Mouse (Mus musculus): ENCODE data around the gene Ift52. TPM values are rescaled to one million over a fixed set of nuclear protein-coding genes. Genes with fewer than 3 reads are reported as not detected.

Gene Ift52
- polyA plus RNA-seq, 1 experiment from 2014 or later = 50.2 TPM

DNA sequence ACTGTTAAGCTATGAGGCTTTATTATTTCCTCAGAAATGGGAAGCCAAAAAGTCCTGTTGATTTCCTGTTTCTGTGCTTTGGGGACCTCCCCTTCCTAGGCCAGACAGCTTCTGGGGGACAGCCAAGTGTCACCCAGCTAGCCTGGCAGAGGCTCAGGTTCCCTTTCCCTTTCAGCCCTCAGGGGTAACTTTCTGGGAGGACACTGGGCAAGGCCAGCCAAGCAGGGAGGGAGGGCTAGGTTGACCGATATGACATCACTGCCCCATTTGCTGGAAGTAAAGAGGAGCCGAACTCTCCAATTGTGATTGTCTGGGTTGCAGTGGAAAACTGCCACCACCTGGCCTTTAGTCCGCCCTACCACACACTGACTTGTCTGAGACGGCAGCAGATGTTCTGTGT, 41.2 kb upstream of the Ift52 start:
- no peak for DNase-seq
- no peak overlapping the region for H3K27ac ChIP-seq (replicated peaks; ENCODE audit: low read depth, low read length)
- no peak for ATAC-seq (ENCODE audit: low FRiP score, low TSS enrichment)
- no peaks in the 10 kb centered on the region for H3K9me3 ChIP-seq (ENCODE audit: control insufficient read depth, low read length)
- no peaks in the 10 kb centered on the region for H3K27me3 ChIP-seq (ENCODE audit: control insufficient read depth, insufficient read depth, low read length)
- H3K4me2 ChIP-seq (ENCODE audit: low read length) = no peak overlapping the region
- H3K36me3 ChIP-seq (ENCODE audit: control insufficient read depth, insufficient read depth, low read length) = no peaks in the 10 kb centered on the region
- H3K4me1 ChIP-seq (ENCODE audit: control insufficient read depth, insufficient read depth, low read length) = peaks cover 6% of the 10 kb centered on the region; the same call in 1 of the 2 replicates
- H3K9ac ChIP-seq (replicated peaks; ENCODE audit: low read length) = no peak overlapping the region
- WGBS = 76% methylated on average over 4 of the region's 4 CpGs
- H3K4me3 ChIP-seq (replicated peaks; ENCODE audit: low read depth, low read length) = no peak overlapping the region

DNA sequence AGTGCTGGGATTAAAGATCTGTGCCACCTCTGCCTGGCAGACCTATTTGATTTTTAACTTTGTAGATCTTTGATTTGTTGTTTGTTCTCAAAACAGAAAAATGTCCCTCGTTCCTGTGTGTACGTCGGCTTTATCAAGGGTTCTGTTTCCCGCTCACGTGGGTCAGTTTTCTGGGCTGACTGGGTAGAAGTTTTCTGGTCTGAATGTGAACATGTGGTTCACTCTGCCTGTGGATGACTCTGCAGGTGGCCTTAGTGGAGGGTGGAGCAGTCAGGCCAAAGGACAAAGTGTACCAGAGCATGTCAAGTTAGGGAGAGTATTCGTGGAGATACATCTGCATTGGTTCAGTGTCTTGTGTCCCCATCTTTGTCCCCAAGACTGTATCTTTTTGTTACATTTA, 32.8 kb upstream of the Ift52 start:
- H3K27me3 ChIP-seq (ENCODE audit: control insufficient read depth, insufficient read depth, low read length) = no peaks in the 10 kb centered on the region
- no peak overlapping the region for H3K27ac ChIP-seq (replicated peaks; ENCODE audit: low read depth, low read length)
- no peak overlapping the region for H3K4me3 ChIP-seq (replicated peaks; ENCODE audit: low read depth, low read length)
- no peaks in the 10 kb centered on the region for H3K4me1 ChIP-seq (ENCODE audit: control insufficient read depth, insufficient read depth, low read length)
- H3K36me3 ChIP-seq (ENCODE audit: control insufficient read depth, insufficient read depth, low read length) = no peaks in the 10 kb centered on the region
- no peak overlapping the region for H3K4me2 ChIP-seq (ENCODE audit: low read length)
- WGBS = 90% methylated on average over 6 of the region's 6 CpGs
- DNase-seq (no peak), ATAC-seq (ENCODE audit: low FRiP score, low TSS enrichment) (no peak)
- H3K9ac ChIP-seq (replicated peaks; ENCODE audit: low read length) = no peak overlapping the region
- no peaks in the 10 kb centered on the region for H3K9me3 ChIP-seq (ENCODE audit: control insufficient read depth, low read length)

DNA sequence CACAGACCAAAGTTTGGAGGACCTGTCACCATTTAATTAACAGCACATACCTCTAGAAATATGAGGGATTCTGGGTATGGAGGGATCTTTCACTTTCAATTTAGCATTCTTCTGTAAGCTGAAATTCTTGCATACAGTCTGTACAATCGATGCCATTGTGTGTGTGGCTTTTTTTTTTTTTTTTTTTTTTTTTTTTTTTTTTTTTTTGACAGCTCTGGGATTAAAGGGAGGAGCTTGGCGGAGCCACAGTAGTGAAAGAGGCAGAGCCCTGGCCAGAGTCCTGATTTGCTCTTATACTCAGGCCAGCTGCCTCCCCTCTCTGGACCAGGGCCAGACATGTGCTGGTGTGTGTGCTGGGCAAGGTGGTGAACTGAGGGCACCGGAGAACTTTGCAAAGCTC, 31.2 kb upstream of the Ift52 start:
- 39% methylated on average over 3 of the region's 3 CpGs for WGBS
- H3K9ac ChIP-seq (replicated peaks; ENCODE audit: low read length) = no peak overlapping the region
- DNase-seq = peak; percentile 66
- no peaks in the 10 kb centered on the region for H3K9me3 ChIP-seq (ENCODE audit: control insufficient read depth, low read length)
- H3K27me3 ChIP-seq (ENCODE audit: control insufficient read depth, insufficient read depth, low read length) = no peaks in the 10 kb centered on the region
- no peaks in the 10 kb centered on the region for H3K4me1 ChIP-seq (ENCODE audit: control insufficient read depth, insufficient read depth, low read length)
- no peak overlapping the region for H3K27ac ChIP-seq (replicated peaks; ENCODE audit: low read depth, low read length)
- no peak overlapping the region for H3K4me3 ChIP-seq (replicated peaks; ENCODE audit: low read depth, low read length)
- no peak overlapping the region for H3K4me2 ChIP-seq (ENCODE audit: low read length)
- ATAC-seq (ENCODE audit: low FRiP score, low TSS enrichment) = no peak; the same call in 1 of the 2 replicates
- no peaks in the 10 kb centered on the region for H3K36me3 ChIP-seq (ENCODE audit: control insufficient read depth, insufficient read depth, low read length)

DNA sequence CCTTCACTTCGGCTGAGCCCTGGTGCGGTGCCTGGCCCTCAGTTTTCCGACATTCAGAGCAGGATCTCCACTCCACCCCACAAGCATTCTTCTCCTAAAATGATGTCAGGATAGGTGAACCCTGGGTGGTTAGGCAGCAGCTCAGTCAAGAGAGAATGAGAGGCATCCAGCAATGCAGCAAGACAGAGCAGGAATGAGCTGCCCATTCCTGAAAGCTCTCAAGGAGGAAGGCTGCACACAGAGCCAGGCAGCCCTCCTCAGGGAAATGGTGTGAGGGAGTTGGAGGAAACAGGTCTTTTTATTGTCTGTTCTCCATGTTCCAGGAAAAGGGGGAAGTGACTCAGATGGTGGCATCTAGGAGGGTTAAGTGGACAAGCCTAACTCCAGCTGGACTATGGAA, 30.4 kb upstream of the Ift52 start:
- ATAC-seq (ENCODE audit: low FRiP score, low TSS enrichment) (no peak), DNase-seq (no peak)
- no peaks in the 10 kb centered on the region for H3K4me1 ChIP-seq (ENCODE audit: control insufficient read depth, insufficient read depth, low read length)
- no peak overlapping the region for H3K27ac ChIP-seq (replicated peaks; ENCODE audit: low read depth, low read length)
- H3K4me3 ChIP-seq (replicated peaks; ENCODE audit: low read depth, low read length) = no peak overlapping the region
- H3K4me2 ChIP-seq (ENCODE audit: low read length) = no peak overlapping the region
- H3K36me3 ChIP-seq (ENCODE audit: control insufficient read depth, insufficient read depth, low read length) = no peaks in the 10 kb centered on the region
- 95% methylated on average over 3 of the region's 3 CpGs for WGBS
- no peaks in the 10 kb centered on the region for H3K9me3 ChIP-seq (ENCODE audit: control insufficient read depth, low read length)
- H3K27me3 ChIP-seq (ENCODE audit: control insufficient read depth, insufficient read depth, low read length) = no peaks in the 10 kb centered on the region
- no peak overlapping the region for H3K9ac ChIP-seq (replicated peaks; ENCODE audit: low read length)

DNA sequence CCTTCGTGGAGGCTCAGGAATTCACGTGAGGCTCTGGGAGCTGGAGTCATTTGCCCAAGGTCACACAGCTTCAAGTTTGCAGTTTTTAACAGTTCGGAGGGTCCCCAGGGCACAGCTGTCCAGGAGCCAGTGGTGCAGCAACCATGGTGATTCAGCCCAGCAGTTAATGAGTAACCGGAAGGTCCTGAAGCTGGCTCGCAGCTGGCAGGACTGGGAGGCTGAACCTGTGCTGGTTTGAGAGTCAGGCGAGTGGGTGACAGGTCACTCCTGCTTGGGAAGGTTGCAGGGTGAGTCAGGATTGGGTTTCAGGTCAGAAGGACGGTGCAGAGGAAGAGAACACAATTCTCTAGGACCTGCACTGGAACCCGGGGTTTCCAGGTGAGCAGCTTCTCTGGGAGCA, 29.9 kb upstream of the Ift52 start, which contains the start of gene Sgk2:
Gene Sgk2, plus strand, starts transcription at position 113 of the 400 bp plus-strand sequence.
- Histone ChIP-seq H3K27ac (replicated peaks; ENCODE audit: low read depth, low read length) (no peak within 1 kb of the TSS), H3K27me3 (ENCODE audit: control insufficient read depth, insufficient read depth, low read length) (no peaks in the 10 kb centered on the region), H3K9ac (replicated peaks; ENCODE audit: low read length) (no peak within 1 kb of the TSS), H3K4me1 (ENCODE audit: control insufficient read depth, insufficient read depth, low read length) (no peaks in the 10 kb centered on the region), H3K9me3 (ENCODE audit: control insufficient read depth, low read length) (no peaks in the 10 kb centered on the region), H3K4me3 (replicated peaks; ENCODE audit: low read depth, low read length) (no peak within 1 kb of the TSS), H3K36me3 (ENCODE audit: control insufficient read depth, insufficient read depth, low read length) (no peaks in the 10 kb centered on the region), H3K4me2 (ENCODE audit: low read length) (no peak within 1 kb of the TSS)
- WGBS = 73% methylated on average over 8 of the region's 8 CpGs
- DNase-seq = no peak
- ATAC-seq (ENCODE audit: low FRiP score, low TSS enrichment) = no peak

DNA sequence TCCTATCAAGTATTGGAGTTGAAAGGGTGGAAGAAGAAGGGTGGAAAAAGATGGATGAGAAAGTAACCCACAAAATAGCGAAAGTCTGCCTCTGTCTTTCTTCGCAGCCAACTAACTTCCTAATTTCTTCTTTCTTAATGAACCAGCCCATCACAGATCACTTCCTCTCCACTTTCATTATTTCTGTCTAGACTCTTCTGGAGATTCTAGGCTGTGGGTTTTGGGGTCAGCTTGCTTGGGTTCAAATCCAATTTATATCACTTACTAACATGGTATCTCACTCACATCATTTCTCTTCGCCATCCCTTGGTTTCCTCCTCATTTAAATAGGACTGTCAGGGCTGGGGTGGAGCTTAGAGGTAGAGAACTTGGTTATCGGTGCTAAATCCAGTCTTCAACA, 28.9 kb upstream of the Ift52 start:
- Histone ChIP-seq H3K4me2 (ENCODE audit: low read length) (no peak overlapping the region), H3K9me3 (ENCODE audit: control insufficient read depth, low read length) (no peaks in the 10 kb centered on the region), H3K36me3 (ENCODE audit: control insufficient read depth, insufficient read depth, low read length) (no peaks in the 10 kb centered on the region), H3K4me3 (replicated peaks; ENCODE audit: low read depth, low read length) (no peak overlapping the region), H3K4me1 (ENCODE audit: control insufficient read depth, insufficient read depth, low read length) (no peaks in the 10 kb centered on the region), H3K27me3 (ENCODE audit: control insufficient read depth, insufficient read depth, low read length) (no peaks in the 10 kb centered on the region), H3K27ac (replicated peaks; ENCODE audit: low read depth, low read length) (no peak overlapping the region), H3K9ac (replicated peaks; ENCODE audit: low read length) (no peak overlapping the region)
- no peak for DNase-seq
- 91% methylated on average over 4 of the region's 4 CpGs for whole genome bisulfite sequencing
- no peak for ATAC-seq (ENCODE audit: low FRiP score, low TSS enrichment)

DNA sequence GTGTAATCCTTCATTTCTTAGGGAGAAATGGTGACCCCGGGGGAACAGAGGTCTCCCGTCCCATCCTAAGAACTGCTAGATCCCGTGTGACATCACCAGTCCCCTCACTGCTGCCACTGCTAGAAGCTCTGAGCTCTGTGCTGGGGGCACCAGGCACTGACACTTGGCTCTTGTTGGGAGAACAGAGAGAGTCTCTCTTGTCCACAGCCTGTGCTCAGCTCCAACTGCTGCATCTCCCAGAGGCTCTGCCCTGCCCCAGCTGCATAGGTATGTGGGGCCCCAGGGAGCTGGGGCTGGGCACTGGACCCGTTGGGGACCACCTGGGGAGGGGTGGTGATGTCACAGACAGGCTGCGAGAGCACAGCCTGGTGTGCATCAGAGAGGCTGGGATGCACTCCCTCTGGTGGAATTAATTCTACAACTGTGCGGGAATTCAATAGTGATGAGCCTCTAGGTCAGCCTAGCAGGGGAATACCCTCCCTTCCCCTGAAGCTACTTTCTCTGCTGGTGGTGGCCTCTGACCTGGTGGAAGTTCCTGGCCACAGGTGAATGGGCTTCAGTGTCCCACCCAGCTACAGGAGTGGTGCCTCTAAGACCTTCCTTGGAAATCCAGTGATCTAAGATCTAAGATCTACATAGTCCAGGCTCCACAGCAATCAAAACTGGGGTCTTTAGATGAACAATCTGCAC, 25.6 kb upstream of the Ift52 start:
- ATAC-seq (ENCODE audit: low FRiP score, low TSS enrichment) (no peak), DNase-seq (no peak)
- WGBS = 34% methylated on average over 6 of the region's 6 CpGs
- no peaks in the 10 kb centered on the region for H3K9me3 ChIP-seq (ENCODE audit: control insufficient read depth, low read length)
- no peaks in the 10 kb centered on the region for H3K27me3 ChIP-seq (ENCODE audit: control insufficient read depth, insufficient read depth, low read length)
- H3K27ac ChIP-seq (replicated peaks; ENCODE audit: low read depth, low read length) = no peak overlapping the region
- H3K4me1 ChIP-seq (ENCODE audit: control insufficient read depth, insufficient read depth, low read length) = no peaks in the 10 kb centered on the region
- no peak overlapping the region for H3K4me2 ChIP-seq (ENCODE audit: low read length)
- no peak overlapping the region for H3K9ac ChIP-seq (replicated peaks; ENCODE audit: low read length)
- no peaks in the 10 kb centered on the region for H3K36me3 ChIP-seq (ENCODE audit: control insufficient read depth, insufficient read depth, low read length)
- no peak overlapping the region for H3K4me3 ChIP-seq (replicated peaks; ENCODE audit: low read depth, low read length)

DNA sequence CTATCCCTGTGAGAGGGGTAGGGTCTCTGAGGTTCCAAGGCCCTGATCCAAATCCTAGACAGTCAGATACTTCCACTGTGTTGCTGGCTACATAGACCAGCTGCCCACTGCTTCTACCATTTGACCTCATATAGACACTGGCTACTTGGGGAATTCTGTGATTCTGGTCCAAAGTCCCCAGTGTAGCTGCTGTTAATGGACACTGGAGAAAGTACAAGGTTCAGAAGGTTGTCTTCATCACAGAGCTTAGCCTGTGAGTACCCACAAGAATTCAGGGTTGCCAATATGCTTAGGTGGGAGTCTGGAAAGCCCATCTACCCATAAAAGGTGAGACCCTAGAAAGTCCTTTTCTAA, 25.1 kb upstream of the Ift52 start:
- Histone ChIP-seq H3K36me3 (ENCODE audit: control insufficient read depth, insufficient read depth, low read length) (no peaks in the 10 kb centered on the region), H3K4me1 (ENCODE audit: control insufficient read depth, insufficient read depth, low read length) (no peaks in the 10 kb centered on the region), H3K4me3 (replicated peaks; ENCODE audit: low read depth, low read length) (no peak overlapping the region), H3K27me3 (ENCODE audit: control insufficient read depth, insufficient read depth, low read length) (no peaks in the 10 kb centered on the region), H3K27ac (replicated peaks; ENCODE audit: low read depth, low read length) (no peak overlapping the region), H3K4me2 (ENCODE audit: low read length) (no peak overlapping the region), H3K9ac (replicated peaks; ENCODE audit: low read length) (no peak overlapping the region), H3K9me3 (ENCODE audit: control insufficient read depth, low read length) (no peaks in the 10 kb centered on the region)
- DNase-seq (no peak), ATAC-seq (ENCODE audit: low FRiP score, low TSS enrichment) (no peak)

DNA sequence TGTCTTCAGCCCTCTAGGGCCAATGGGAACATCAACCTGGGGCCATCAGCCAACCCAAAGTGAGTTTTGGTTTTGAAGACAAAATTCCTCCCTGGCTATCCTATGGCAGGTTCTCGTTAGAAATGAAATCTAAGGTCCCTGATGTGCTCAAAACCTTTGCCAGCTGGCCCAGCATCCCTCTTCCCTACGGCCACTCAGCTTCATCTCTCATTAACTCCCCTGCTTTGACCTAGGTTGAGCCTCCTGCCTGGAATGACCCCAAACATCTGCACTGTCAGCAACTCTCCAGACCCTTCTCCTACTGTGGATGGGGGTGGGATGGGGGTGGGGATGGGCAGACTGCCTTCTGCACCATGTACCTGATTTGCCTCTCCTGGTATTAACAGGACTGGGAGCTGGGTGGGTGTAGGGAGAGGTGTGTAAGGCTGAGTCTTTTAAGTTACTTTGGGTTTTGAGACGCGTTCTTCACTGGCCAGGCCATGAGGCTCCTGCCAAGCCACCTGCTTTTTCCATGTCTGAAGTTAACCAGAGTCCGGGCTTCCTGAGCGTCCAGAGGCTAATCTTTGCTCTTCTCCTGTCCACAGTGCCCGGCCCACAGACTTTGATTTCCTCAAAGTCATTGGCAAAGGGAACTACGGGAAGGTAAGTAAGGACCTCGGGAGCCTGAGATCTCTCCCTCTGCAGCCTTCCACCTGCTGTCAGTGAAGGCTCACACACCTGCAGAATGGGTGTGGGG, 23.1 kb upstream of the Ift52 start:
- WGBS = 80% methylated on average over 9 of the region's 9 CpGs
- Histone ChIP-seq H3K9ac (replicated peaks; ENCODE audit: low read length) (no peak overlapping the region), H3K4me3 (replicated peaks; ENCODE audit: low read depth, low read length) (no peak overlapping the region), H3K4me1 (ENCODE audit: control insufficient read depth, insufficient read depth, low read length) (0 out of 2 replicates have a peak, but pooled peaks cover 4% of the 10 kb centered on the region), H3K36me3 (ENCODE audit: control insufficient read depth, insufficient read depth, low read length) (no peaks in the 10 kb centered on the region), H3K27ac (replicated peaks; ENCODE audit: low read depth, low read length) (no peak overlapping the region), H3K4me2 (ENCODE audit: low read length) (no peak overlapping the region), H3K27me3 (ENCODE audit: control insufficient read depth, insufficient read depth, low read length) (no peaks in the 10 kb centered on the region), H3K9me3 (ENCODE audit: control insufficient read depth, low read length) (no peaks in the 10 kb centered on the region)
- DNase-seq = no peak
- ATAC-seq (ENCODE audit: low FRiP score, low TSS enrichment) = no peak
